Mouse (Mus musculus): Measurements from ENCODE around the gene Ulk4. TPM values are rescaled to one million over a fixed set of nuclear protein-coding genes. Genes with fewer than 3 reads are reported as not detected.

Gene Ulk4
- total RNA-seq, 4 experiments from 2014 or later = 7.7 to 10.4 (median 9.2) TPM

- no peak for DNase-seq (ENCODE audit: low spot score in 2 of 2)
These were observed 362.6 kb downstream of the Ulk4 start for GRCm38 (mm10) chr9:120914429-120914828.

GRCm38 (mm10) chr9:120913152-120913551, 363.8 kb downstream of the Ulk4 start:
- DNase-seq (ENCODE audit: low spot score in 2 of 2) = no peak

- no peak for DNase-seq (ENCODE audit: low spot score in 2 of 2)
These were observed 368.5 kb downstream of the Ulk4 start for GRCm38 (mm10) chr9:120908461-120908860.

Small RNAs within 50 kb of the gene (microRNA-seq; reads per million reads assigned to microRNA genes)
- 0 reads per million in 2 experiments for gene Mir7090

Other genes starting within 250 kb of the Ulk4 start
- 100 to 1,000 TPM; 206 to 233 (median 225) TPM for gene Trak1, start 20.3 kb upstream of the Ulk4 start, total RNA-seq (2022)
- 100 to 1,000 TPM; 514 to 621 (median 567) TPM for gene Cck, start 218.5 kb upstream of the Ulk4 start, total RNA-seq (2022)

All from left cerebral cortex, adult 8-10 months (tissue).